Mouse (Mus musculus) heart, postnatal 10 days (tissue): ENCODE measurements around the gene Adprh. TPM values are rescaled to one million over a fixed set of nuclear protein-coding genes. Genes with fewer than 3 reads are reported as not detected.
"Not testable (repeated sequence)": the region's sequence is repeated elsewhere in the genome, so short reads cannot be mapped to it uniquely, and the experiment has no call there.

Source experiments
- DNase-seq, 2 experiments: peaks; one replicate each; pipeline ENCODE4 v3.0.0; 2021
- intact Hi-C: fragments of 180-260 bp; cut with DNase I; formaldehyde crosslinking; loops from one replicate; pipeline ENCODE4 v1.15.1; 2025
- total RNA-seq, 2 experiments: library from RNA; stranded (reverse); gene quantifications; 2 replicates each; pipeline ENCODE4 v1.2.3; 2021

Gene Adprh
- total RNA-seq, 2 experiments from 2014 or later: 32.2 to 33.6 TPM

DNA sequence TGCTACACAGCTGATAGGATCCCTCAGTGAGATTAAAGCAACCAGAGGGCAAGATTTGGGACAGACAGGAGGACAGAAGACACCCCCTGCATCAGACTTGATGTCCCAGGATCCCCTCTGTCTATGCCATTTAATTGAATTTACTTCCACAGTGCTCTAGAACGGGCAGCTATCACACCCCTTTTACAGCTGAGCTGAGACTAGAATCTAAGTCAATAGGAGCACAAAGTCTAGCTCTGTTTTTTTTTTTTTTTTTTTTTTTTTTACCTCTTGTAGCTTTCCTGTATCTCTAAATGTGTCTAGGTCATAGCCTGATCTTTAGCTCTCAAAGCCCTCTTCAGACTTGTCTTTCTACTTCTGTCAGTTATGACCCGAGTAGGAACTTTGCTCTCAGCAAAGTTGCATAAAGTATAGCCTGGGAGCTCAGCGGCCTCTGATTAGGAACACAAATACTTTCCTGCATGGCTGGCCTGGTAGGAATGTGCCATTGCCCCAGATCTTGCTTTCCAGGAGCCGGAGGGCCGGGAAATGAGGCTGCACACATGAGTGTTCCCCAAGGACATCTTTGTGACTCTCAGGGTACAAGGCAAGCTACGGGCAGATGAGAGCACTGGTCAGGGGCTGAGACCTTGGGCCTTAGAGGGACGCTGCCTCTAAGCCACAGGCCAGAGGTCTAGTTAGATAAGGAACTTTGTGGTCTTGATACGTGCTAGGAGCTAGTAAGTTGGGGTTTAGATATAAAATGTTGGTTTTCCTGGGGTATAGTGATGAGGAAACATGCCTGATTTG, 15.6 kb upstream of the Adprh start:
- no peak for DNase-seq
- intact Hi-C loops: no loop called here

DNA sequence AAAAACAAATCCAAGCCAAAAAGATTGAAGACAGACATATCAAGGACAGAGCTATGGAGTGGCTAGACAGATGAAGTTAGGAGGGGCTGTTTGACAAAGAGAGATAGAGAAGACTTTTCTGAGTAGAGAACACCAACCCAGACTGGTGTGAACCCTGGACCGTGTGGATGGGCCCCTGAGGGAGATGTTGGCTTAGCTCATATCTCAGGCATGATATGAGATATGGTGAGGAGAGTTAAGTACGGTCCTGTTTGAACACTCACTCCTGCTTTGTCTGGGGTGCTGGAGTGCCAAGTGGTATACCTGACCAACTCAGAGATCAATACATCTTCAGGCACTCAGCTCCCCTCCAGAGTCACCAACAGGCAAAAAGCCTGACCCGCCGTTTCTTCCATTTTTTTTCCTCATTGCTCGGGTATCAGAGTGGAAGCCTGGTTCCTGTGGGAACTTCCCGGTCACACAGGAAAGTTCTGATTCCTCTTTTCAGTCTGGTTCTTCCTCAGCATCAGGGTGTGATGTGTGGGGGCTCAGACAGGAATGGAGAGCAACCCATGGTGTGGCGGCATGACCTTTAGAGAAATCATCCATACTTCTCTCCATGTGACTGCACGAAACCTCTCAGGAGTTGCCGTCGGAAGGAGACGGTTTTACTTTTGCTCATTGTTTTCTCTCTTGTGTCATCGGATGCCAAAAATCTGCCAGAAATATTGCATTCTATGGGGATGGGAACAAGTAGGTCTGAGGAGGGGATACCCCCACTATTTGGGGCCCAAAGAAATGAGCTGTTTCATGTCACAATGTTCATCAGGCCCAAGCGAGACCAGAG, 14.8 kb upstream of the Adprh start:
- intact Hi-C loops: no loop called here
- no peak for DNase-seq

DNA sequence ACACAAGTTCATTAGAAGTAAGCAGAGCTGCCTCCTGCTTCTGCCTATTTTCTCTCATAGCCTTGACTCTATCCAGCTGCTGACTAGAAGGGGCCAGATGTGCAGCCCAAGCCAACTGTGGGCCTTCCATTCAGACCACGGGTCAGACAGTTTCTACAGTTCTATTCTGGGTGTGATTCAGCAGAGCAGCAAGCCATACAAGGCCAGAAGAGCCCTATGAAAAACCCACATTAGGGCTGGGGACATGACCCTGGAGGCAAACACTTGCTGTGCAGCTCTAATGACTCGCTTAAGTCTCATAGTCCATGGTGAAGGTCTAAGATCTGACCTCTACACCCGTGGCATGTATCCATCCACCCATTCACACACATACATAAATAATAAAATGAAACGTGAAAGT, 13.6 kb upstream of the Adprh start:
- no peak for DNase-seq
- intact Hi-C loops: no loop called here

DNA sequence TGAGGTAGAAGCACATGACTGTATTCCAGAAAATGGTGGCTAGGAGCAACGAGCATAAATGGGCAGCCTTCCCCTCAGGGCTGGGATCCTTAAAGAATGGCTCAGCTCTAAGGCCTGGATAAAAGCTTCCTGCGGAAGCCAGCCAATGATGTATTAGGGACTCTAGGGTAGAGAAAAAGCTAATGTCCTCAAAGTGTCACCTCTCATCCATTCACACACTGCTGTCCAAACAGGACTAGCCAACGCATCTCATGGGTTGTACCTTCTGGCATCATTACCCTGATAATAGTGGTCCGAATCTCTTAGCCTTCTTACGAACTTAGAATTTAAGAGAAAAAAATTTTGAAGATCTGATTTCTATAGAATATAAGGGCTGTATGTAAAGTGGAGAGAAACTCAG, 10.8 kb upstream of the Adprh start:
- no peak for DNase-seq
- intact Hi-C loops: no loop called here

DNA sequence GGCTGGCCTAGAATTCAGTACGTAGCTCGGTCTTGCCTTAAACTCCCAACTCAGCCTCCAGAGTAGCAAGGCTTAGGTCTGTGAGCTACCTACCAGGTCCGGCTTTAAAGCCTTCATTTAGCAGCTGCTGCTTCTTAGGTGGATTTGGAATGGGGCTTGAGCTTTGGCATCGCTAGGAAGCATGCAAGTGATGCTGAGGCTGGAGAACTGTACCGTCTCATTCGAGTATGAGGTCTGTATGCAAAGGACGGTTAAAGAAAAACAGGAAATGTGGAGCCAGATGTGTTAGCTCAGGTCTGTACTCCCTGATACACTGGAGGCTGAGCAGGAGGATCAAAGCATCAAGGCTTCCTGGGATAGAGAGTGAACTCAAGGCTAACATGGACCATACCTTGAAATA, 9.7 kb upstream of the Adprh start:
- no peak for DNase-seq
- intact Hi-C loops: no loop called here

DNA sequence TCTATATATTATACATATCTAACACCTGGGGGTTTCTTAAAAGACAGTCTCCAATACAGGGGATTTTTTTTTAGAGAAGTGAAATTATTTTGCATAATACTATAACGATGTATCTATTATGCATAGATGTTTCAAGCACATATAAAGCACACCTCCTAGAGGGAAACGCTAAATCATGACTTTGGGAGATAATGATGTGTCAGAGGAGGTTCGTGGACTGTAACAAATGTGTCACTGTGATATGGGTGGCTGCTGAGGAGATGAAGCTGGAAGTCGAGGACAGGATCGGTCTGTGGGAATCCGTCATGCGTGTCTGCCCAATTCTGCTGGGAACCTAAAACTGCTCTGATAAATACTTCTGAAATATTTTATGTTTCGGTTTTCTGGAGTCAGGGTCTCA, 9.2 kb upstream of the Adprh start:
- DNase-seq: no peak
- intact Hi-C loops: no loop called here

DNA sequence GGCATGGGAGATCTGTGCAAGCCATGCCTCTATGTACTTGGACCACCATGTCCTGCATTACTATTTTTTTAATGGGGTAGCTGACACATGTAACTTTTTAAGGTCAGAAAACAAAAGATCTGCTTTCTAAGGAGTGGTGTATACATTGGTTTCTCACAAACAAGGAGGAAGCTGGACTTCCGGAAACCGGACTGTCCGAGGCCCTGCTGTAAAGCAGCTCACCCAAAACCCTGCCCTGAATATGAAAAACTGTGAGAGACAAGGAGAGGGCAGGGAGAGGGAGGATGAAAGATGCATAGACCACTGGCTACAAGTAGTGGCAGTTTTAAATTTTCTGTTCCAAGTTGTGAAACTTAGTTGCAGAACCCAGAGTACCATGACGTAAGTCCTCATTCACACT, 7.5 kb upstream of the Adprh start:
- no peak for DNase-seq
- intact Hi-C loops: no loop called here

DNA sequence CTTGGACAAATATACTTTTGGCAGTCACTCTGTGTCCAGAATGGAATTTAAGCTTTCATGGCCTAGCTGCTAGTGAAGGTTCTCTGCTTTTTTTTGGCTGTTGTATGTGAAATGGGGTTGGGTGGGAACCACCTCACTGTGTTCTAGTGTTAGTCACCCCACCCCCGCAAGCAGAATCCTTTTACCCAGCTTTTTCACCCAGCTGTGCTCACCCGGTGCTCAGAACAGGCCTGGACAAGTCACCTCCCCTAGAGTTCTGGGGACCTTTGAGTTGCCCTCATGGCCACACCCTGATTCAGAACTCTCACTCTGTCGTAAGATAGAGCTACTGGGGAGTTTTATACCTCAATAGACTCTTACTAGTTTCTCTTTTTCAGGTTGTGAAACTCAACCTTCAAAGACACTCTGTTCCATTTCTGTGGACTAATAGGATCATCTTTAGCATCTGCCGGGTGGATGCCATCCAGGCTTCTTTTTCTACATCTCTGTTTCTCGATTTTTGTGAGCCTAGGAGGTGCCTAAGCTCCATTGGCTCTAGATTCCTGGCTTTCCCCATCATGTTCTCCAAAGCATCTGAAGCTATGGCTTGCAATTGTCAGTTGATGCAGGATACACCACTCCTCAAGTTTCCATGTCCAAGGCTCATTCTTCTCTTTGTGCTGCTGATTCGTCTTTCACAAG, 6.2 kb upstream of the Adprh start:
- peak in 1 of 2 experiments; percentile 20 for DNase-seq
- intact Hi-C loops: no loop called here

DNA sequence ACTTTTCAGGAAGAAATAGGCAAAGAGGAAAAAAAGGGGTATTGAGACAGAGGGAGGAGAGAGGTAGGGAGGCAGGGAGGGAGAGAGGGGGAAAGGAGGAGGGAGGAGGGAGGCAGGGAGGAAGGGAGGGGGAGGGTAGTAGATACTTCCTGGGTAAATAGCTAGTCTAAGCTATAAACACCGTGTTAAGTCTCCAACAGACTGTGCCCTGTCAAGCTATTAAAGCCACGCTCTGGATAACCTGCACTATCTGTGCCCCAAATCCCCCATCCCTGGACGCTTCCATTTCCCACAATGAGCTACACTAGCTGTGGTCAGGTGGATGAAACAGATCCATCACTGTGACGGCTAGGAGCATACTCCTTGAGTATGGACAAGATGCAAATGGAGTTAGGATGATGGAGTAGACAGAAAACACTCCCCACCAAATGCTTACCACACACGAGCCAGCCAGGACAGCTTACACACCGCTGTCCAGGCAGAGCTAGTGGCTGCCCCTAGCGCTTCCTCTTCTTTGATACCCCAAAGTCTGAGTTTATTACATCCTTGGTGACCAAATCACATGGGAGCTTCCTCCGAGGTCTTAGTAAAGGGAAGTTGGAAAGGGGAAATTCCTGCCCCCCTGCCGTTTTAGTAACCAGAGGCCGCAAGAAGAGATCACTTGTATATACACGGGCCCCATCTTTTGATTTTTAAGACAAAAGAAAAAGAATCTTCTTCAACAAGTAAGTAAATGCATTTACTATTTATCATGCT, 4.5 kb upstream of the Adprh start:
- no peak for DNase-seq
- intact Hi-C loops: no loop called here

DNA sequence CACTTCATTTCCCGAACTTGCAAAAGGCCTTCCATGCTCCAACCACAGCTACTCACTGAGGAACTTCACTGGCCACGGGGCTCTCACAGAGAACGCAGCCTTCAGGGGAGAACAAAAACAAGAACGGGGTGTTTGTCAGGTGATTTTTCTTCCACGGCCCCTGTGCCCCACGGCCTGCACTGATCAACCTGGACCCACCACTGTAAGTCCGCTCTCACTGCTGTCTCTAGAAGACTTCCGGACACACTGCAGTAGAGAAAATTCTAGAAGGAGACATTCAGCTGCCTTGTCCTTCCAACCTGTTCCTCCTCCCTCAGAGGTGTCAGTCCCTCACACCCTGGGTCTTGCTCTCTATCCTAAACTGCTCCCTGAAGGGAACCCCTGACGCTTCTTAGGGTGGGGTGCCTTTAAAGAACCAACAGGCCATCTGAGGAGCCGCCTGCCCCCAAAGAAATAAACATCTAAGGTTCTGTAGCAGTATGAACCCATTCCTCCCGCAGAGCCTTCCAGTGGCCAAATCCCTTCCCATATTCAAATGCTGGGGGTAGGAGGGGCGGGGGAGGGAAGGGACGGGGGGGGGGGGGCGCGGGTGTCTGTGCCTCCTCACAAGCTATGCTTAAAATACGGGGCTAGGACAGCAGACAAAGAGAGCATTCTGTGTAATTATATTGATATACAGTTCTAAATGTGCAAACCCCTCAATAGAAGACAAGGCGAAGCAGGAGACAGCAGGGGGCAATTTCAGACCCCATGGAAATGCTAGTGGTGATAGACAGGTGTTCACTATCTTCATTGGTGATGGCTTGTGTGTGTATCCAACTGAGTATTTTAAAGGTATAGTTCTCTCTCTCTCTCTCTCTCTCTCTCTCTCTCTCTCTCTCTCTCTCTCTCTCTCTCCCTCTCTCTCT, 3.3 kb upstream of the Adprh start, which contains the start of gene Cd80:
Gene Cd80 (plus strand): TSS at position 51 of the 908 bp plus-strand sequence.
- DNase-seq: no peak
- intact Hi-C loops: no loop called here

DNA sequence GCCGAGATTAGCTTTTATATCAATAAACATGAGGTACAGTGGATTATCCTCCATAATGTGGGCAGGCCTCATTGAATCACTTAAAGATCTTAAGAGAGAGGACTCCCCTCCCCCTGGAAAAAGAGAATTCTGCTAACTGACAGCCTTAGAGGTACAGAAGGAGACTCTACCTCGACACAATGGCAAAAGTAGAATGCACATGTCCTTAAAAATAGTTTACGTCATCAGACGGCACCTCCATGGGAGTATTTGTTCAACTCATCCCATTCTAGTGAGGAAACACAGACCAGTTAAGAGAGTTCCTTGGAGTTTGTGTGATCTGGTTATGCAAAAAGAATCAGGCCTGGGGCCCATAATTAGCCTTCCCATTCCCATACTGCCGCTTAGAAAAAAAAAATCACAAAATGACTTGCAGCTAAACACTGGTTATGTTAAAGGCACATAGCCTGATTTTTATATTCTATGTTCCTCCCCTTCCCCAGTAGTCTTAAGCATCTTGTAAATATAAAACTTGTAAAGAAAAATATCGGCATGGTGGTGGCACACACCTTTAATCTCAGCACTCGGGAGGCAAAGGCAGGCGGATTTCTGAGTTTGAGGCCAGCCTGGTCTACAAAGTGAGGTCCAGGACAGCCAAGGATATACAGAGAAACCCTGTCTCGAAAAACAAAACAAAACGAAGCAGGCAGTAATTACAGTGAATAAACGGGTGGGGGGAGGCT, 2.2 kb upstream of the Adprh start:
- intact Hi-C loops: loop anchor here (5.0 kb wide), 1 partner anchor 57 kb away; no protein-coding TSS in a partner anchor

DNA sequence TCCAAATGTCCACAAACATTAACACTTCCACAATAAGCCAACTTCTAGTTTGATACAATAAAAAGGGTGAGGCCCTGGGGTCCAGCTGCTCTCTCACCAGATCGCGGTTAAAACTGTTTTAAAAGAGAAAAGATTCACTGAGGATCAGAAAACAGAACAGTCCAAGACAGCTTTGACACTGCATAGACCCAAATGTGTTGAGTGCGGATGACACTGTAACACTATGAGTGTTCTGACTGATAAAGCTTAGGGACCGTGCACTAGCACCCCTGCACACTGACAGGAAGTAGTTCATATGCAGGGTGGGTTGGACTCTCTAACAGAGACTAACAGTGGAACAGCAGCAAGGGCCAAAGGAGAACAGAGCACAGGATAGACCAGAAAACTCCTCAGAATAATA, 1.4 kb upstream of the Adprh start:
- no peak for DNase-seq
- intact Hi-C loops: loop anchor here (2.0 to 5.0 kb wide), 2 partner anchors 57 to 107 kb away; partner anchors contain the start of genes Cox17 and Gm21987

More for the DNA sequence above, 2.2 kb upstream of the Adprh start:
- no peak for DNase-seq

DNA sequence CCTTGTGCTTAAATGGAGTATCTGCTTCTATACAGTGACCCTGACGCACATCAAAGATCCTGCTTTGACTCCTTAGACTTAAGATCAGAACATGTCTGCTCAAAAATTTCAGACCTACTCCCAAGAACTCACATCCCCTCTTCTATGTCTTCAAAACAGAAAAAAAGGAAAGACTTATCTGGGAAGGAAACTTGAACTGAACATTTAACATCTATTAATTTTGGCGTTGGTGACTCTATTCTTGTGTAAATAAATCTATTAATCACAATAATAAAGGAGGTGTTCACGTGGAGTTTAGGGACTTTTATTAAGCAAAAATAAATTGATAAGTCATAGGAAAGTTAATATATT, 675 bp upstream of the Adprh start:
- intact Hi-C loops: loop anchor here (2.0 to 5.0 kb wide), 2 partner anchors 56 to 106 kb away; partner anchors contain the start of genes Cox17 and Gm21987
- DNase-seq: no peak

DNA sequence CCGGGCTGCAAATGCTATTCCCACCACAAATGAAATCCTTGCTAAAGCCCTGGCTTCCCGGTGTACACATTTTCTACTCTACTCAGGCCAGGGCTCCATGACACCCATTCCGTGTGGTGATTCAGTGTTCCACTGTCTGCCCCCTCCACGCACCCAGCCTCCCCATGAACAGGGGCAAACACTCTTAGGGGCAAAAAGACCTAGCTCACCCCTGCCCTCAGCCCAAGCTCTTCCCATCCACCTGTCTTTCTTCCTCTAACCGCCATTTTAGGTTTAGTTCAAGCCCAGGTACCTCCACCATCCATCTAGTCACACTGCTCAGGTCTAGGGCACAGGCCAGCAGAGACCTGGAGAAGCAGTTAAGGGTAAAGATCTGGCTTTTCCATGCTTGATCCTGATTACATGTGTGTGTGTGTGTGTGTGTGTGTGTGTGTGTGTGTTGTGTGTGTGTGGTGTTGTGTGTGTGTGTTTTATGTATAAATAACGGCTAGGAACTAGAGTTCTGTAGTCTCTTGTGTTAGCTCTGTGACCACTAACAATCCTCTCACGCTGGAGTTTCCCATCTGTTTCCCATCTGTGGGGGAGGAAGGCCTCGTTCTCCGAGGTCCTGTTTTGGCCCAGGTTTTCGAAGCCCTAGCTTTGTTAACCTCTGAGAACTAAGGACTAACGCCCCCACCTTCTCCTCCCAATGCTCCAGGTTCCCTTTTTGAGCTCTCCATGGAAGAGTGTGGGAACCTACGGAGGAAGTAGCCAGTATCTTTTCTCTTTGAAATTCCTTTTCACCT, 890 bp downstream of the Adprh start:
- peak; percentile 38 for DNase-seq
- intact Hi-C loops: loop anchor here (2.0 to 5.0 kb wide), 2 partner anchors 54 to 105 kb away; partner anchors contain the start of genes Cox17 and Gm21987

DNA sequence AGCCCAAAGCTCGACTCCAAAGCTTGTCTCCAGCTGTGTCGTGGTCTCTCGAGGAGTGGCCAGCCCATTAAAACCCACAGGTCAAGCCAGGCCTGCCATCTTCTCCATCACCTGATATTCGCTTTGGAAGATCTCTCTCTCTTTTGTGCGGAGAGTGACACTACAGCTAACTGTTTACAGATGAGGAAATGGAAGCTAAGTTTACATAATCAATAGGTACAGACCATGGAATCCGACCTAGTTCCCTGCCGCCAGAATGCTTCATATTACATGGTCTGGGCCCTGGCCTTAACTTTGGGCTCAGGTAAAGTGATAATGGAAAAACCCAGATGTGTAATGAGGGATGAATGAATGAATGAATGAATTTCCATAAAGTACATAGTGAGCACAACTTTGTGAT, 1.8 kb downstream of the Adprh start:
- intact Hi-C loops: loop anchor here (5.0 kb wide), 1 partner anchor 53 kb away; no protein-coding TSS in a partner anchor
- DNase-seq: no peak

DNA sequence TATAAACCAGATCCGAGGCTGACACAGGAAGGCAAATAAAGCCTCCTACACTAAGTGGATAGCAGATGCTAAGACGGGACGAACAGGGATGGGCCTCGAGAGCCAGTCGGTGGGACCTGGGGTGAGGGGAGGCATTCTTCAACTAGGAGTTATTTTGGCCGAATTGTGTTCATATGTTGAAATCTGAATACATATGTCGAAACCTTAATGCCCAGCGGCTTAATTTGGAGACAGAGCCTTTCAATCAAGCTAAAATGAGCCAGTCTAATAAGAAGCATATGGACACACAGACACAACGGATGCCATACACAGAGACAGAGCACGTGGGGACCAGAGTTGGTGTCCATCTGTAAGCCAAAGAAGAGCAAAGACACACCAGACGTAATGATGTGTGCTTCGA, 4.0 kb downstream of the Adprh start:
- no peak for DNase-seq
- intact Hi-C loops: no loop called here

DNA sequence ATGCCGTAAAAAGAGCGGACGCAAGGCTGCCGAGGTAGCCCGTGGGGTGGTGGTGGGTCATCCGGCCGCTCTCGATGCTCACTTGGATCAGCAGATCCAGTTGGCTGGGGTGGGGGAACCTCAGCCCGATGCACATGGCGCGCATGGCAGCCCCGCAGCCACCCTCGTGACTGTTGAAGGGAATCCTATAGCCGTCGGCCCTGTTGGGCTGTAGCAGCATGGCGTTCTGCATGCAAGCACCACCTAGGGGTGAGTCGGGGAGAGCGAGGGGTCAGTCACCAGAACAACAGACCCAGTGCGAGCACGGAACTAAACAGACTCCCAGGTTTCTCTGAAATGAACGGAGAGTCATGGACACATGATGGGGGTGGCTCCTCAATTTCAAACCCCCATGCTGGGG, 5.1 kb downstream of the Adprh start:
- intact Hi-C loops: no loop called here
- DNase-seq: no peak

DNA sequence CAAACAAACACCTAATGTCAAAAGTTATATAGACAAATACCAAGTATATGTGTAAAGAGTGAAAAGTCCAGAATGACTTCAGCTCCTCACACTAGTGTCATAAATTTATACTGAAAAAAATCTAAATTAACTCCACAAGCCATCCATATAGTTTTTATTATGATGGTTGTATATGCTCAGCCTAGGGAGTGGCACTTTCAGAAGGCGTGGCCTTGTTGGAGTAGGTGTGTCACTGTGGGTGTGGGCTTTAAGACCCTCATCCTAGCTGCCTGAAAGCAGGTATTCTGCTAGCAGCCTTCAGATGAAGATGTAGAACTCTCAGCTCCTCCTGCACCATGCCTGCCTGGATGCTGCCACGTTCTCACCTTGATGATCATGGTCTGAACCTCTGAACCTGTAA, 6.4 kb downstream of the Adprh start:
- intact Hi-C loops, DNase-seq: not testable (repeated sequence)
